Mouse (Mus musculus) midbrain, postnatal 0 days (tissue): ENCODE data around the gene Gm20388. TPM values are rescaled to one million over a fixed set of nuclear protein-coding genes. Genes with fewer than 3 reads are reported as not detected.
A peak's percentile ranks its signal among the peaks of the same experiment; 100 is the strongest.

Source experiments
- ATAC-seq: fragments of 200-750 bp; cut with Nextera tagmentation; 2 replicates; pipeline ENCODE4 v1.8.0; 2017; ENCODE audit warnings: moderate number of reproducible peaks, mild to moderate bottlenecking, moderate TSS enrichment, moderate library complexity; ENCODE audit not compliant: low FRiP score
- DNase-seq: peaks from one replicate; pipeline ENCODE4 v3.0.0-alpha.2; 2015; ENCODE audit warnings: low spot score
- H3K27ac ChIP-seq: fragments of 300-500 bp; sonication (generic); 2 replicates; pipeline ENCODE4 v1.5.1; 2014; ENCODE audit warnings: low read depth, mild to moderate bottlenecking, low read length, mixed read lengths
- H3K27me3 ChIP-seq: fragments of 300-500 bp; sonication (generic); 2 replicates; pipeline ENCODE4 v1.6.1; 2014; ENCODE audit warnings: low read length, control low read depth, mixed read lengths; ENCODE audit not compliant: insufficient read depth
- H3K36me3 ChIP-seq: fragments of 300-500 bp; sonication (generic); 2 replicates; pipeline ENCODE4 v1.6.1; 2014; ENCODE audit warnings: low read length, control low read depth, mixed read lengths; ENCODE audit not compliant: insufficient read depth
- H3K4me1 ChIP-seq: fragments of 300-500 bp; sonication (generic); 2 replicates; pipeline ENCODE4 v1.6.1; 2014; ENCODE audit warnings: mild to moderate bottlenecking, control low read depth, antibody characterized with exemption, low read length, mixed read lengths; ENCODE audit not compliant: insufficient read depth
- H3K4me2 ChIP-seq: fragments of 300-500 bp; sonication (generic); 2 replicates; pipeline ENCODE4 v1.6.1; 2014; ENCODE audit warnings: low read depth, mild to moderate bottlenecking, low read length, mixed read lengths; ENCODE audit not compliant: poor library complexity, severe bottlenecking
- H3K4me3 ChIP-seq: fragments of 300-500 bp; sonication (generic); 2 replicates; pipeline ENCODE4 v1.5.1; 2014; ENCODE audit warnings: low read depth, mild to moderate bottlenecking, low read length, moderate library complexity
- H3K9ac ChIP-seq: fragments of 300-500 bp; sonication (generic); replicated peaks from 2 replicates; pipeline ENCODE4 v1.6.1; 2014; ENCODE audit warnings: mild to moderate bottlenecking, low read length, moderate library complexity, mixed read lengths; ENCODE audit not compliant: poor library complexity, severe bottlenecking
- H3K9me3 ChIP-seq: fragments of 300-500 bp; sonication (generic); 2 replicates; pipeline ENCODE4 v1.6.1; 2016; ENCODE audit warnings: low read length, control low read depth
- CTCF ChIP-seq: IDR thresholded peaks from 2 replicates; pipeline ENCODE4 v1.5.1; 2016; ENCODE audit warnings: antibody characterized with exemption, mild to moderate bottlenecking
- WGBS: fragments of 180-500 bp; shearing (Covaris S2); extraction: QIAGEN DNeasy Blood & Tissue Kit; methylation state at CpG from one replicate; pipeline ENCODE4 v1.1.7; 2014; 5-methylcytosine and 5-hydroxymethylcytosine counted together
- polyA plus RNA-seq: library from polyadenylated mRNA; unstranded; fragments of >200 nt; fragmentation: Nextera tagmentation; extraction: Ambion mirVana; gene quantifications from 2 replicates; pipeline ENCODE4 v1.2.1, GENCODE M21; 2015
- total RNA-seq: library from RNA; depleted of rRNA; stranded (reverse); fragments of >200 nt; gene quantifications from 2 replicates; pipeline ENCODE4 v1.2.3, GENCODE M21; 2014

Gene Gm20388
- total and polyA plus RNA-seq, 2 experiments from 2014 or later = 74.2 TPM; not detected in 1

DNA sequence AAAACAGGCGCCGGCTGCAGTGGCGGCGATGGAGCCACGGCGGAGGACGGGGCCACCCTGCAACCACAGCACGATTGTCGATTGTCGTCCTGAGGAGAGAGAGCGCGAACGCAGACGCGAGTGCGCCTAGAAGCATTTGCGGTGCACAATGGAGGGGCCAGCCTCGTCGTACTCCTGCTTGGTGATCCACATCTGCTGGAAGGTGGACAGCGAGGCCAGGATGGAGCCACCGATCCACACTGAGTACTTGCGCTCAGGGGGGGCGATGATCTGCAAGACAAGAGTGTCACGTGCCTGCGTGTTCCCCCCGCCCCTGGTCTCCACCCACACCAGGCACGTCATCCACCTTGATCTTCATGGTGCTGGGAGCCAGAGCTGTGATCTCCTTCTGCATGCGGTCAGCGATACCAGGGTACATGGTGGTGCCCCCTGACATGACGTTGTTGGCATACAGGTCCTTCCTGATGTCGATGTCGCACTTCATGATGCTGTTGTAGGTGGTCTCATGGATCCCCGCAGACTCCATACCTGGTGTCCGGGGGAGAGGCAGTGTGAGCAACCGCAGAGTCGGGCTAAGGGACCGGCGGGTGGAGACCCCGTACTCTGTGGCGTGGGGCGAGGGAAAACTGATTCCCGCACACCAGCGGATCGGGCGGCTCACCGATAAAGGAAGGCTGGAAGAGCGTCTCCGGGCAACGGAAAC is 3981.4 kb downstream of the Gm20388 start:
- under 1% methylated on average over 49 of the region's 49 CpGs for WGBS
- Histone ChIP-seq H3K4me2 (peak overlapping the region; percentile 65), H3K4me1 (peaks cover 4% of the 10 kb centered on the region; the same call in 1 of the 2 replicates), H3K4me3 (peak overlapping the region; percentile 43), H3K9ac (peak overlapping the region; percentile 66), H3K27ac (peak overlapping the region; percentile 79), H3K27me3 (peaks cover 29% of the 10 kb centered on the region), H3K36me3 (no peaks in the 10 kb centered on the region), H3K9me3 (no peaks in the 10 kb centered on the region)
- peak; percentile 87 for ATAC-seq
- peak; percentile 84 for DNase-seq
- TF ChIP-seq CTCF = no peak

DNA sequence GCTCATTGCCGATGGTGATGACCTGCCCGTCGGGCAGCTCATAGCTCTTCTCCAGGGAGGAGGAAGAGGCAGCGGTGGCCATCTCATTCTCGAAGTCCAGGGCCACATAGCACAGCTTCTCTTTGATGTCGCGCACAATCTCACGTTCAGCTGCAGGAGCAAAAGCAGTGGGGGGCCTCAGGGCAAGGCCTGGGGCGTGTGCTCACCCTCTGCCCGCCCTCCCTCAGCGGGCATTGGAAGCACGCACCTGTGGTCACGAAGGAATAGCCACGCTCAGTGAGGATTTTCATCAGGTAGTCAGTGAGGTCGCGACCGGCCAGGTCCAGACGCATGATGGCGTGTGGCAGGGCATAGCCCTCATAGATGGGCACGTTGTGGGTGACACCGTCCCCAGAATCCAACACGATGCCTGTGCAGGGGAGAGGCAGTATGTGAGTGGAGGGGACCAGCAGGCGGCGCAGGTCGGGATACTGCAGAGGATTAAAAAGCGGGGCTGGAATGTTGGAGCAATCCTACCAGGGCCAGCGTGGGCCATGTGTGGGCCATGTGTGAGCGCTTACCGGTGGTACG is 3982.0 kb downstream of the Gm20388 start:
- peak; percentile 12; the same call in 1 of the 2 replicates for ATAC-seq
- Histone ChIP-seq H3K4me1 (peaks cover 4% of the 10 kb centered on the region; the same call in 1 of the 2 replicates), H3K27me3 (peaks cover 29% of the 10 kb centered on the region), H3K9ac (peak overlapping the region; percentile 66), H3K36me3 (no peaks in the 10 kb centered on the region), H3K9me3 (no peaks in the 10 kb centered on the region), H3K4me2 (peak overlapping the region; percentile 65), H3K27ac (peak overlapping the region; percentile 79), H3K4me3 (peak overlapping the region; percentile 43)
- WGBS = 12% methylated on average over 30 of the region's 30 CpGs
- TF ChIP-seq CTCF = peak; percentile 63
- DNase-seq = peak; percentile 30

DNA sequence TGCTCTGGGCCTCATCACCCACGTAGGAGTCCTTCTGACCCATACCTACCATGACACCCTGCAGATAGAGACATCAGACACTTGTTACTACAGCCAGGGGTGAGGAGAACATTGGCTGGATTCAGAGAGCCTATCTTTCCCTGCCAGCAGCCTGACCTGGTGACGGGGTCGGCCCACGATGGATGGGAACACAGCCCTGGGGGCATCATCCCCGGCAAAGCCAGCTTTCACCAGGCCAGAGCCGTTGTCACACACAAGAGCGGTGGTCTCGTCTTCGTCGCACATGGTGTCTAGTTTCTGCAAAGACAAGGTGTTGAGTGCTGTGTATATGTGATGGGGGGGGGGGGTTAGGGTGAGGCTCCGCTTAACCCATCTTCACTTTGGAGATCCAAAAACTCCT is 3982.8 kb downstream of the Gm20388 start:
- Histone ChIP-seq H3K27me3 (peaks cover 29% of the 10 kb centered on the region), H3K9me3 (no peaks in the 10 kb centered on the region), H3K4me2 (no peak overlapping the region), H3K4me1 (peaks cover 4% of the 10 kb centered on the region; the same call in 1 of the 2 replicates), H3K36me3 (no peaks in the 10 kb centered on the region), H3K9ac (no peak overlapping the region), H3K27ac (no peak overlapping the region), H3K4me3 (no peak overlapping the region)
- no peak for TF ChIP-seq CTCF
- ATAC-seq (no peak), DNase-seq (no peak)
- 78% methylated on average over 11 of the region's 11 CpGs for WGBS

DNA sequence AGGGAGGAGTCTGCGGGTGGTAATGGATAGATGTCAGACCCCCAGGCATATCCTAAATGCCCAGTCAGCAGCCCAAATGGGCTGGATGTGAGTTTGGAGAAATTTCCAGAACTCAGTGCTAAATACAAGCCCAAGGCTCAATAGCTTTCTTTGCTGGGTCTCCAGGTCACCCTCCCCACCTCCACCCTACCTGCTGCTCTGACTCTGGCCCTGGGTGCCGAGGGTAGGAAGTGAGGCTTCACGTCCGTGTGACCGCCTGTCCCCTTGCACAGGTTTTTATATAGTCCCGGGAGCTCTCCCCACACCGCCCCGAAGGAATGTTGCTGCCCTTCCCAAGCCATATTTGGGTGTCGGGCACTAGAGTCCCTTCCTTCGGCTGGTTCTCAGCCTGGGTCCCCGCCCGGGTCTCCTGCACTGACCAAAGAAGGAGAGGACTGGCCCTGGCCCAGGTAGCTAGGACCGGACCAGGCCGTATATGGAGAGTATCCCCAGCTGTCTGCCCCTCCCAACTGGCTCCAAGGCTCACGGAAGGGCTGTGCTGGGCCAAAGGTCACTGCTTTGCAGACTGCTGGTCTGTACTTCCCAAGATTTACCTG is 3984.0 kb downstream of the Gm20388 start, which contains the start of gene Acta1:
Gene Acta1 (minus strand): TSS at position 250 of the 596 bp plus-strand sequence.
- H3K27ac ChIP-seq = no peak within 1 kb of the TSS
- no peak for TF ChIP-seq CTCF
- ATAC-seq = no peak
- peaks cover 3% of the 10 kb centered on the region for H3K36me3 ChIP-seq
- H3K4me3 ChIP-seq = no peak within 1 kb of the TSS
- H3K27me3 ChIP-seq = peaks cover 23% of the 10 kb centered on the region
- no peaks in the 10 kb centered on the region for H3K9me3 ChIP-seq
- no peak for DNase-seq
- peaks cover 4% of the 10 kb centered on the region; the same call in 1 of the 2 replicates for H3K4me1 ChIP-seq
- WGBS = 25% methylated on average over 15 of the region's 15 CpGs
- H3K9ac ChIP-seq = no peak within 1 kb of the TSS
- H3K4me2 ChIP-seq = no peak within 1 kb of the TSS

DNA sequence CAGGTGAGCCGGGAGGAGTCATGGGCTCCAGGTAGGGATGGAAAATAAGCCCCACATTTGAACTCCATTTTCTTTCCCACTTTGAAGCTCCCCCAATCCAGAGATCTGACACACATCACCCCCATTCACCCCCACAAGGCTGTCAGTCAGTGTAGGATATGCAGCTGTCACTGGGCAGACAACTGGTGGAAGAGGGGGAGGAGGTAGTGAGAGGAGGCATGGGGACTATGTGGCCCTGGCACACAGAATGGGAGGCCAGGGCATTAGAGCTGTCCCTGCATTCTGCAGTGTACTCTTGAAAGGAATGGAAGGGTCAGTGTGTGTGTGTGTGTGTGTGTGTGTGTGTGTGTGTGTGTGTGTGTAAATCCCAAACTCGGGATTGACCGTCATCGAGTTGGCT is 3984.6 kb downstream of the Gm20388 start:
- Histone ChIP-seq H3K4me3 (no peak overlapping the region), H3K4me2 (no peak overlapping the region), H3K9ac (no peak overlapping the region), H3K27me3 (peaks cover 20% of the 10 kb centered on the region), H3K4me1 (peaks cover 4% of the 10 kb centered on the region; the same call in 1 of the 2 replicates), H3K27ac (no peak overlapping the region), H3K9me3 (no peaks in the 10 kb centered on the region), H3K36me3 (peaks cover 5% of the 10 kb centered on the region)
- 83% methylated on average over 3 of the region's 4 CpGs for WGBS
- DNase-seq (no peak), ATAC-seq (no peak)
- no peak for TF ChIP-seq CTCF
